Mouse (Mus musculus): ENCODE results near the gene Rpl13a. TPM values are rescaled to one million over a fixed set of nuclear protein-coding genes. Genes with fewer than 3 reads are reported as not detected.
A peak's percentile ranks its signal among the peaks of the same experiment; 100 is the strongest.
"Not testable (repeated sequence)": the region's sequence is repeated elsewhere in the genome, so short reads cannot be mapped to it uniquely, and the experiment has no call there.

Gene Rpl13a
- total RNA-seq, 2 experiments from 2014 or later = 552 to 624 TPM

- TF ChIP-seq CTCF (IDR thresholded peaks at IDR 0.05) = peak; percentile 68
- H3K4me3 ChIP-seq = peak within 1 kb of the TSS; percentile 86
- peak within 1 kb of the TSS; percentile 97 for H3K27ac ChIP-seq
- intact Hi-C loops (cut with DNase I) = no loop called here
- peak; percentile 99 for DNase-seq
These were observed 25.8 kb upstream of the Rpl13a start, which contains the start of the genes Pih1d1 and Aldh16a1 for GRCm38 (mm10) chr7:45154096-45154992. Gene Pih1d1 (plus strand): TSS chr7:45154303. Gene Aldh16a1 (minus strand): TSS chr7:45154584.

GRCm38 (mm10) chr7:45153586-45153985, 25.0 kb upstream of the Rpl13a start:
- DNase-seq = no peak
- Histone ChIP-seq H3K27ac (peak overlapping the region; percentile 97), H3K4me3 (peak overlapping the region; percentile 86)
- intact Hi-C loops (cut with DNase I) = no loop called here
- TF ChIP-seq CTCF (IDR thresholded peaks at IDR 0.05) = no peak

- intact Hi-C loops (cut with DNase I); H3K4me3 ChIP-seq; DNase-seq: not testable (repeated sequence)
- peak overlapping the region; percentile 97 for H3K27ac ChIP-seq
These were observed 24.5 kb upstream of the Rpl13a start for GRCm38 (mm10) chr7:45153052-45153451.

- TF ChIP-seq CTCF (IDR thresholded peaks at IDR 0.05) = no peak
- no peak overlapping the region for H3K4me3 ChIP-seq
- intact Hi-C loops (cut with DNase I) = no loop called here
- peak; percentile 64 for DNase-seq
- peak overlapping the region; percentile 77 for H3K27ac ChIP-seq
These were observed 22.7 kb upstream of the Rpl13a start for GRCm38 (mm10) chr7:45151303-45151702.

- intact Hi-C loops (cut with DNase I) = no loop called here
- TF ChIP-seq CTCF (IDR thresholded peaks at IDR 0.05) = no peak
- Histone ChIP-seq H3K4me3 (no peak overlapping the region), H3K27ac (peak overlapping the region; percentile 77)
- no peak for DNase-seq
These were observed 21.8 kb upstream of the Rpl13a start for GRCm38 (mm10) chr7:45150321-45150720.

GRCm38 (mm10) chr7:45149545-45149944, 21.0 kb upstream of the Rpl13a start:
- no peak overlapping the region for H3K4me3 ChIP-seq
- intact Hi-C loops (cut with DNase I) = no loop called here
- peak overlapping the region; percentile 77 for H3K27ac ChIP-seq
- TF ChIP-seq CTCF (IDR thresholded peaks at IDR 0.05) = no peak
- peak; percentile 51 for DNase-seq

GRCm38 (mm10) chr7:45148534-45149098, 20.1 kb upstream of the Rpl13a start:
- TF ChIP-seq CTCF (IDR thresholded peaks at IDR 0.05) = no peak
- intact Hi-C loops (cut with DNase I) = no loop called here
- peak overlapping the region; percentile 46 for H3K27ac ChIP-seq
- no peak for DNase-seq
- H3K4me3 ChIP-seq = no peak overlapping the region

GRCm38 (mm10) chr7:45147899-45148298, 19.3 kb upstream of the Rpl13a start:
- DNase-seq = no peak
- Histone ChIP-seq H3K4me3 (no peak overlapping the region), H3K27ac (no peak overlapping the region)
- intact Hi-C loops (cut with DNase I) = no loop called here
- TF ChIP-seq CTCF (IDR thresholded peaks at IDR 0.05) = no peak

GRCm38 (mm10) chr7:45147267-45147666, 18.7 kb upstream of the Rpl13a start:
- intact Hi-C loops (cut with DNase I) = no loop called here

GRCm38 (mm10) chr7:45145460-45145859, 16.9 kb upstream of the Rpl13a start:
- Histone ChIP-seq H3K4me3 (no peak overlapping the region), H3K27ac (peak overlapping the region; percentile 12; the same call in 1 of the 2 replicates)
- intact Hi-C loops (cut with DNase I) = no loop called here
- no peak for TF ChIP-seq CTCF (IDR thresholded peaks at IDR 0.05)
- no peak for DNase-seq

More at GRCm38 (mm10) chr7:45147267-45147666, 18.7 kb upstream of the Rpl13a start:
- no peak overlapping the region for H3K4me3 ChIP-seq
- DNase-seq = no peak
- no peak overlapping the region for H3K27ac ChIP-seq
- TF ChIP-seq CTCF (IDR thresholded peaks at IDR 0.05) = no peak

GRCm38 (mm10) chr7:45144368-45145174, 16.0 kb upstream of the Rpl13a start:
- intact Hi-C loops (cut with DNase I) = no loop called here
- TF ChIP-seq CTCF (IDR thresholded peaks at IDR 0.05) = no peak

GRCm38 (mm10) chr7:45141914-45142313, 13.4 kb upstream of the Rpl13a start:
- no peak for TF ChIP-seq CTCF (IDR thresholded peaks at IDR 0.05)
- no peak overlapping the region for H3K4me3 ChIP-seq
- no peak for DNase-seq
- intact Hi-C loops (cut with DNase I) = no loop called here
- no peak overlapping the region for H3K27ac ChIP-seq

More at GRCm38 (mm10) chr7:45144368-45145174, 16.0 kb upstream of the Rpl13a start:
- DNase-seq = peak; percentile 43
- no peak overlapping the region for H3K4me3 ChIP-seq
- H3K27ac ChIP-seq = peak overlapping the region; percentile 52

All from gastrocnemius, adult 2 months (tissue).